Mouse (Mus musculus) Patski (cell line): ENCODE data around the gene Gsk3a. TPM values are rescaled to one million over a fixed set of nuclear protein-coding genes. Genes with fewer than 3 reads are reported as not detected.

Source experiments
- ATAC-seq: fragments of 100-300 bp; one replicate; pipeline ENCODE4 v1.8.0; 2021
- CTCF ChIA-PET: fragments of 350-600 bp; sonication (Branson Sonifier 250); formaldehyde crosslinking; loops from one replicate; lab custom pipeline; 2022; ENCODE audit warnings: inconsistent platforms; lab: Charles Lee
- POLR2A ChIA-PET: fragments of 350-600 bp; sonication (Branson Sonifier 250); formaldehyde crosslinking; loops from one replicate; lab custom pipeline; 2022; ENCODE audit warnings: antibody characterized with exemption, inconsistent platforms; lab: Charles Lee
- DNase-seq: peaks from one replicate; pipeline ENCODE4 v3.0.0-alpha.2; 2011; ENCODE audit warnings: low read depth, low spot score
- H3K27me3 ChIP-seq: fragments of 371-371 bp; one replicate; pipeline ENCODE4 v1.5.1; 2021
- CTCF ChIP-seq: fragments of 100-300 bp; IDR thresholded peaks from one replicate; pipeline ENCODE4 v1.5.1; 2021
- in situ Hi-C: fragments of 300-500 bp; cut with MboI; formaldehyde crosslinking; loops from 3 replicates; pipeline ENCODE4 v1.11.1; 2018; ENCODE audit warnings: low pct_unique_long_range_greater_than_20kb, mixed read lengths
- polyA plus RNA-seq: library from polyadenylated mRNA; unstranded; gene quantifications from one replicate; pipeline ENCODE4 v1.2.3, GENCODE M21; 2021

Gsk3a gene
- polyA plus RNA-seq, 1 experiment from 2014 or later = 93.7 TPM

DNA sequence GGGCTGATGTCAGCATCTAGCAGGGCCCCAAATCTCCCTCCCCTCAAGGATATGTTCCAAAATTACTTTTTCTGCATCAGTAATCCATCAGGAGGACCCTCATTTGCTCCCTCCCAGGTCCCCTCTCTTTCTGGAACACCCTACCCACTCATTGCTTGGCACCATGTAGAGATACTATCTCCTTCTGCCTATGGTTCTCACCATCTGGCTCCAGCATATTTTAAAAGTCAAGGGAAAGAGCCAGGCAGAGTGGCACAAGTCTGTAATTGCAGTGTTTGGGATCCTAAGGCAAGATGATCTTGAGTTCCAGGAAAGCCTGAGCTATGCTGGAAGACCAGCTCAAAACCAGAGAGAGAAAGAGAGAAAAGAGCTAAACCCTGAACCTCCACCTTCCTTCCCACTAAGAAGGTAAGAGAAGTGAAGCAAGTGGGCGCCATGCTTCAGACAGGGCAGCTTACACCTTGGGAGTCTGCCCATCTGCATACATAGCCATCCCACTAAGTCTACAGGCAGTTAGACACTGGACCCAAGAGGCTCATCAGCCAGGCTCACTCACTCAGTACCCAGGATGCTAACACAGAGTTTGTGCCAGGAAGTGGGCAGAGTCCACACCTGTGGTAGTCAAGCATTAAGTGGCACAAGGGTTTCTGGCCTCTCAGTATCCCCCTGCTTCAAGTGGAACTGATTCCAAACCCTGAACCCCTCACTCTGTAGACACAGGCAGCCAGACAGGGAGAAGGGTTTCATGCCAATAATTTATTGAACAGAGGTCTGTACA, 9.9 kb downstream of the Gsk3a start:
- DNase-seq = no peak
- CTCF ChIA-PET = no interaction called here
- no peak for ATAC-seq
- POLR2A ChIA-PET = interaction anchor here (0.9 kb wide), 1 partner anchor 9 kb away, joined by 3 read pairs; no protein-coding TSS in a partner anchor
- no peaks in the 10 kb centered on the region for H3K27me3 ChIP-seq
- in situ Hi-C loops = no loop called here
- TF ChIP-seq CTCF = no peak

DNA sequence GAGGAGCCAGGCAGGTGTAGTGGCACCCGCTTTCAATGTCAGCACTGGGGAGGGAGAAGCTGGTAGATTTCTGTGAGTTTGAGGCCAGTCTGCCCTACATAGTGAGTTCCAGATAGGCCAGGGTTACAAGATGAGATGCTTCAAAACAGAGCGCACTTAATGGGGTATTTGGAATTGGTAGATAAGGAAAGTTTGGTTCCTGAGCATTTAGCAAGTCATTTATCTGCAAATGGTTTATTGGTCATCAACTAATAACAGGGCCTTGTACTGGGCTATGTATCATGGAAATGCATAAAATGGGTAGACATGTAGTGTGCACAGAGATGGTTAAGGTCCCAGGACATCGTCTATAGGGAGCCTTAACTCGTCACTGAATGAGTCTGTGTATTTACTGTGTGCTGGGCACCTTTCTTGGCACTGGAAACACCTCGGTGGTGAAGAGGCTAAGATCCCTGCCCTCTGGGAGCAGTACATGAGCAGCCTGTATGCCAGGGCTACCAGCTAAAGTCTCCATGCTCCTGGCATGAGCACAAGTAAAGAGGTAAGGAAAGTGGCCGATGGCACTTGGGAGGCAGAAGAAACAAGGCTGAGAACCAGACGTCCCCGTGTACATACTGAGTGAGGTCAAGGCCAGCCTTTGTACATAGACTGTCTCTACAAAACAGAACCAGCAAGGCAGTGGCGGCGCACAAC, 15.2 kb downstream of the Gsk3a start:
- in situ Hi-C loops = no loop called here
- POLR2A ChIA-PET = interaction anchor here (0.7 to 5.0 kb wide), 2 partner anchors 14 to 57 kb away, joined by 3 to 32 read pairs; partner anchors contain the start of gene Gsk3a
- CTCF ChIA-PET = interaction anchor here (1.3 to 1.8 kb wide), 3 partner anchors 10 to 58 kb away, joined by 3 to 6 read pairs (median 4); no protein-coding TSS in a partner anchor

DNA sequence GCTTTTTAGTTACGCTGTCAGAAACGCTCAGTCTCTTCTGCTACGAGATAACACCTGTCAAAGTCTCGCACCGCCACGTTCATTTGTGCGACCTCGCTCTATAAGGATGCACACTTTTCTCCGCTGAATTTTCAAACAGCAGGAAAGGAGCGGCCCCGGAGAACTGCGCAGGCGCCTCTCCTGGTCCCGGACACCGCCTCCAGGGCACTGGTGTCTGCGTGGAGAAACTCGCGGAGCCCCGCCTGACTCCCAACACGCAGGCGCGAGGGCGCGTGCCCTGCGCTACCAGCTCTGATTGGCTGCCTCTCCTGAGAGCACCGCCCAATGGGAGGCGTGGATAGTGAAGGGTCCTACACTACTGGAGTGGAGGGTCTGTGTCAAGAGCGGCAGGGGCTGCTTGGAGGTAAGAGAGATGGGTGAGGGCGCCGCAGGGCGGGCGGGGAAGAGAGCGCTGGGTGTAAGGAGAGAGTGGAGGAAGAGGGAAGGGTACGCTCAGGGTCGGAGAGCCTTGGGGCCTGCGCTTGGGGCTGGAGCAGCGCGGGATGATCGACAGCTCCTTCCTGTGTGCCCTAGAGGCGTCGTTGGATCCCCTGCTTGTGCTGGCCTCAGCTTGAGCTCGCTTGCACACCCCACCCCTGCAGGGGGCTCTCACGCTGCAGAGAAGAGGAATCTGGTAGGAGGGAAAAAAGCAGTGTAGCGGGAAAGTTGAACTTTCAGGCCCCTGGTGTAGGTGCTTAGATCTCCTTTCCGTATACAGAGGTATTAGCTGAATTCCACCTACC, 16.4 kb downstream of the Gsk3a start, which contains the start of gene Zfp526:
Gene Zfp526, plus strand, starts transcription at position 324 of the 782 bp plus-strand sequence.
- DNase-seq = peak; percentile 81
- no peak for TF ChIP-seq CTCF
- peak; percentile 78 for ATAC-seq
- in situ Hi-C loops = no loop called here
- CTCF ChIA-PET = interaction anchor here (1.3 to 1.8 kb wide), 4 partner anchors 11 to 188 kb away, joined by 3 to 6 read pairs (median 4); no protein-coding TSS in a partner anchor
- no peaks in the 10 kb centered on the region for H3K27me3 ChIP-seq
- POLR2A ChIA-PET = interaction anchor here (0.7 to 5.0 kb wide), 4 partner anchors 15 to 58 kb away, joined by 3 to 32 read pairs (median 3); partner anchors contain the start of gene Gsk3a

More for the DNA sequence above, 15.2 kb downstream of the Gsk3a start:
- H3K27me3 ChIP-seq = no peaks in the 10 kb centered on the region
- no peak for TF ChIP-seq CTCF
- DNase-seq (no peak), ATAC-seq (no peak)

DNA sequence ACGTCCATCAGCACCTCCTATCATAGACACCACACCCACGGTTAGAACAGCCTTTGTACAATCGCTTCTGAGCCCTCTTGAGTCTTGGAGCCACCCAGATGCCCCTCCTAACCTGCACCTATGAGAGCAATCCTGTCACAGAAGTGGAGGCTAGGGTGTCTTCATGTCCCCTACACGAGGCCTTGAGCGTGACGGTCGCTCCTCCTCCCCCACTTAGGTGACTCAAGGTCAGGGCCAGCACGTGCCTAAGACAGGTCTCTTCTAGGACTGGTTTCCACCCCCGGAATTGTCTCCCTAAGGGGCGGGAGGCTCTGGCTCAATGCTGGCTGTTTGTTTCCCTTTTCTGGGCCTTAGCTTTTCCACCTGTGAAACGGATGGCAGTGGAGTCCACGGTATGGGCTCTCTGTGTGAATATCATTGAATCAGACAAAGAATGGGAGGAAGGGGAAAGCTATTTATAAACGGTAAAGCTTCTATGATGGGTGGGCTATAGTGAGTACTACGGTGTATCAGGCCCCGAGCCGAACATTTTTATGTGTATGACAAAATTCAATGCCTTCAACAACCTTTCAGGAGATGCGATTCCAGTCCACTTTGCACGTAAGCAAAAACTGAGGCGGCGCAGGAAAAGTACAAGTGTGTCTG, 17.1 kb downstream of the Gsk3a start, which contains the start of gene Dedd2:
Gene Dedd2, minus strand, starts transcription at position 159 of the 645 bp plus-strand sequence.
- ChIA-PET CTCF (interaction anchor here (1.0 to 3.3 kb wide), 6 partner anchors 12 to 189 kb away, joined by 3 to 11 read pairs (median 4); no protein-coding TSS in a partner anchor), POLR2A (interaction anchor here (1.3 to 5.0 kb wide), 2 partner anchors 16 to 48 kb away, joined by 3 to 32 read pairs; partner anchors contain the start of gene Gsk3a)
- ATAC-seq (no peak), DNase-seq (no peak)
- TF ChIP-seq CTCF = no peak
- H3K27me3 ChIP-seq = no peaks in the 10 kb centered on the region
- in situ Hi-C loops = no loop called here

DNA sequence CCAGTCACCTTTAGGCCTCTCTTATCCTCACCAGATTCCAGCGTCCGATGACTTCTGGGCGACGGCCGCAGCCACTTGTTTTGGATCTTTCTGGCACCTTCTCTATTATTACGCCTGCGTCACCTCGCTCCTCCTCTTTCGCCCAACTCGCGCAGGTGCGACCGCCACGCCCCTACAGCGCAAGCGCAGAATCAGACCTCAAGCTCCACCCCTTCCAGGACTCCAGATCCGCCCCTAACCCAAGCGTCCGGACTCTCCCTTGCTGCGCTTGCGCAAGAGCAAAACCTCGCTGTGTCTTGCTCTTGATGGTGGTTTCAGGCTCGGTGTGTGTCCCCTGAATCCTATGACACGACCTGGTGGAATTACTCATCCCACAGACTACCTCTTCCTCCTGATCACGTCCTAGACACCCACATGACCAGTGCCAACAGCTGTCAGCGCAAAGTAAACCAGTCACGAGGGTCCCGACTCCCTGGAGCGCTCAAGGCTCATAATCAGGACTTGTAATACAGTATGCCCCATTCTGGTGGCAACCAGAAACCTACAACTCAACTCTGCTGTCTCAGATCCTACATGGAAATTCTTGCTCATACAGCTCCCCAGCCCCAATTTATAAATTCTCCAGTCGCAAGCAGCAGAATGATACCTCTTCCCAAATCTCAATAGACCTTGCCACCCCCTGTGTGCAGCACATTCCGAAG, 17.7 kb downstream of the Gsk3a start:
- no peak for TF ChIP-seq CTCF
- ChIA-PET POLR2A (interaction anchor here (0.8 to 5.0 kb wide), 2 partner anchors 16 to 145 kb away, joined by 3 to 32 read pairs; partner anchors contain the start of gene Gsk3a), CTCF (interaction anchor here (1.0 to 3.3 kb wide), 5 partner anchors 13 to 189 kb away, joined by 3 to 11 read pairs (median 5); no protein-coding TSS in a partner anchor)
- in situ Hi-C loops = no loop called here
- no peaks in the 10 kb centered on the region for H3K27me3 ChIP-seq
- ATAC-seq (peak; percentile 56), DNase-seq (peak; percentile 87)

DNA sequence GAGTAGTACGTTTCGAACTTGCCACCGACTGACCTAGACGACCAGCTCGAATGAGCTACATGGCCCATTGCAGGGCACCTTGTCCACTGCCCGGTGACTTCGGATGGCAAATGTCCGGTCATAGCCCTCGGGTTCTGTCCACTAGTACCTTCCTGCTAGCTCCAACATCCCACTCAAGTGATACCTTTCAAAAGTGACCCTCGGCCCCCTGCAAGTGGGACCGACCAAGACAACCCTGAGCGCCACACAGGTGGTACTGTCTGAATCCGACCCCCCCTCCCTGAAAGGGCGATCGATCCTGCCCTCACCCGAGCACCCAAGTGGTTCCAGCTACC, 18.3 kb downstream of the Gsk3a start:
- no peaks in the 10 kb centered on the region for H3K27me3 ChIP-seq
- DNase-seq (no peak), ATAC-seq (no peak)
- in situ Hi-C loops = no loop called here
- ChIA-PET CTCF (interaction anchor here (1.0 to 3.3 kb wide), 4 partner anchors 12 to 58 kb away, joined by 3 to 11 read pairs (median 4); no protein-coding TSS in a partner anchor), POLR2A (interaction anchor here (0.8 to 5.0 kb wide), 2 partner anchors 17 to 145 kb away, joined by 3 to 32 read pairs; partner anchors contain the start of gene Gsk3a)
- TF ChIP-seq CTCF = no peak

DNA sequence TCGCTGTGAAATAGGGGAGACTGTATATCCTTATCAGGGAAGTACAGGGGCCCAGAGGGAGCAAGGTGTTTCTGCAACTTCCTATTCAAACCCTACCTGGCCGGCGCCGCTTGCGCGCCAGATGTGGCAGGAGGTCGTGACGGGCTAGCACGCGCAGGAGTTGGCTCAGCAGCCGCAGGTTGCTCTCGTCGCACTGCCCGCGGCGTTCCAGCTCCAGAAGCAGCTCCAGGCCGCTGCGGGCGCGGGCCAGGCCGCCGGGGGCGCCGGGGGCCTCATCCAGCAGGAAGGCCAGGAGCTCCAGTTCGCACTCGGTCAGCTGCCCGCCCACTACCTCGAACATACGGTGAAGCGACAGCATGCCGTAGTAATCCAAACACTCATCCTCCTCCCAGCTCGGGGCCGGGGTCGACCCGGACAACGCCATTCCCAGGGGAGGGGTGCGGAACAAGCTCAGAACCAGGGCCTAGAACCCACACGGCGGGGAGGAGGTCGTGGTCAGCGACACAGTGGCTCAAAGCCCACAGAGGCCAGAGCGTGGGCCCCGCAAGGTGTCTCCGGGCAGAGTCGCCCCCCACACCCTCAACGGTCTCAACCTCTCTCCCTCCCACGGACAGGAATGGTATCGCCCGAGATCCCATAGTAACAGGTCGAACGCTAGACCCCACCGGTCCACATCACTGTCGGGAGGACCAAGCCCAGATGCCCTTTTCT, 18.8 kb downstream of the Gsk3a start:
- no peak for DNase-seq
- no peaks in the 10 kb centered on the region for H3K27me3 ChIP-seq
- ChIA-PET POLR2A (interaction anchor here (0.8 to 5.0 kb wide), 2 partner anchors 17 to 144 kb away, joined by 3 to 32 read pairs; partner anchors contain the start of gene Gsk3a), CTCF (interaction anchor here (2.1 to 3.3 kb wide), 2 partner anchors 12 to 31 kb away, joined by 6 to 11 read pairs; no protein-coding TSS in a partner anchor)
- no peak for TF ChIP-seq CTCF
- no peak for ATAC-seq
- in situ Hi-C loops = no loop called here
